Mouse (Mus musculus) heart, embryonic 12.5 days (tissue): Measurements from ENCODE around the gene Morf4l1. TPM values are rescaled to one million over a fixed set of nuclear protein-coding genes. Genes with fewer than 3 reads are reported as not detected.

Experiments
- polyA plus RNA-seq: library from polyadenylated mRNA; unstranded; fragments of >200 nt; fragmentation: Nextera tagmentation; extraction: Ambion mirVana; gene quantifications from 2 replicates; pipeline ENCODE4 v1.2.1, GENCODE M21; 2016

Gene Morf4l1
- polyA plus RNA-seq, 1 experiment from 2014 or later: 385 TPM

Other genes starting within 250 kb of the Morf4l1 start
- 0.06 and 0.10 TPM in 2 replicates for gene Rasgrf1, start 204.9 kb downstream of the Morf4l1 start, polyA plus RNA-seq
- gene Ctsh, start 60.6 kb downstream of the Morf4l1 start, polyA plus RNA-seq: 37.4 and 39.3 TPM in 2 replicates
- gene Adamts7, start 48.3 kb upstream of the Morf4l1 start, polyA plus RNA-seq: 7.9 and 8.0 TPM in 2 replicates
- gene Tbc1d2b, start 156.0 kb upstream of the Morf4l1 start, polyA plus RNA-seq: 7.8 and 7.9 TPM in 2 replicates